Mouse (Mus musculus) forebrain, embryonic 11.5 days (tissue): ENCODE measurements around the gene Mctp2. TPM values are rescaled to one million over a fixed set of nuclear protein-coding genes. Genes with fewer than 3 reads are reported as not detected.

Source experiments
- ATAC-seq: fragments of 200-750 bp; cut with Nextera tagmentation; replicated peaks from 2 replicates; pipeline ENCODE4 v1.8.0; 2017; ENCODE audit warnings: moderate TSS enrichment; ENCODE audit not compliant: low FRiP score
- DNase-seq: peaks from one replicate; pipeline ENCODE4 v3.0.0-alpha.2; 2017; ENCODE audit warnings: low spot score
- H3K27ac ChIP-seq: fragments of 300-500 bp; sonication (generic); 2 replicates; pipeline ENCODE4 v1.5.1; 2014; ENCODE audit warnings: low read depth, low read length
- H3K27me3 ChIP-seq: fragments of 300-500 bp; sonication (generic); 2 replicates; pipeline ENCODE4 v1.6.1; 2014; ENCODE audit warnings: mild to moderate bottlenecking, low read length, mixed read lengths; ENCODE audit not compliant: control insufficient read depth, insufficient read depth
- H3K36me3 ChIP-seq: fragments of 300-500 bp; sonication (generic); 2 replicates; pipeline ENCODE4 v1.6.1; 2014; ENCODE audit warnings: mild to moderate bottlenecking, low read length, moderate library complexity, mixed read lengths; ENCODE audit not compliant: control insufficient read depth, insufficient read depth
- H3K4me1 ChIP-seq: fragments of 300-500 bp; sonication (generic); replicated peaks from 2 replicates; pipeline ENCODE4 v1.6.1; 2014; ENCODE audit warnings: low read length, mixed read lengths; ENCODE audit not compliant: control insufficient read depth, insufficient read depth
- H3K4me2 ChIP-seq: fragments of 300-500 bp; sonication (generic); 2 replicates; pipeline ENCODE4 v1.6.1; 2014; ENCODE audit warnings: low read depth, mild to moderate bottlenecking, low read length, moderate library complexity, mixed read lengths; ENCODE audit not compliant: severe bottlenecking
- H3K4me3 ChIP-seq: fragments of 300-500 bp; sonication (generic); 2 replicates; pipeline ENCODE4 v1.5.1; 2014; ENCODE audit warnings: low read depth, low read length
- H3K9ac ChIP-seq: fragments of 300-500 bp; sonication (generic); 2 replicates; pipeline ENCODE4 v1.6.1; 2014; ENCODE audit warnings: low read length
- H3K9me3 ChIP-seq: fragments of 300-500 bp; sonication (generic); 2 replicates; pipeline ENCODE4 v1.6.1; 2016; ENCODE audit warnings: low read length, mixed read lengths; ENCODE audit not compliant: control insufficient read depth
- WGBS: fragments of 180-500 bp; shearing (Covaris S2); extraction: QIAGEN DNeasy Blood & Tissue Kit; methylation state at CpG from one replicate; pipeline ENCODE4 v1.1.7; 2014; 5-methylcytosine and 5-hydroxymethylcytosine counted together
- polyA plus RNA-seq: library from polyadenylated mRNA; unstranded; fragments of >200 nt; fragmentation: Nextera tagmentation; extraction: Ambion mirVana; gene quantifications from 2 replicates; pipeline ENCODE4 v1.2.1, GENCODE M21; 2014

Gene Mctp2
- polyA plus RNA-seq: 0.08 and 0.09 TPM in 2 replicates

DNA sequence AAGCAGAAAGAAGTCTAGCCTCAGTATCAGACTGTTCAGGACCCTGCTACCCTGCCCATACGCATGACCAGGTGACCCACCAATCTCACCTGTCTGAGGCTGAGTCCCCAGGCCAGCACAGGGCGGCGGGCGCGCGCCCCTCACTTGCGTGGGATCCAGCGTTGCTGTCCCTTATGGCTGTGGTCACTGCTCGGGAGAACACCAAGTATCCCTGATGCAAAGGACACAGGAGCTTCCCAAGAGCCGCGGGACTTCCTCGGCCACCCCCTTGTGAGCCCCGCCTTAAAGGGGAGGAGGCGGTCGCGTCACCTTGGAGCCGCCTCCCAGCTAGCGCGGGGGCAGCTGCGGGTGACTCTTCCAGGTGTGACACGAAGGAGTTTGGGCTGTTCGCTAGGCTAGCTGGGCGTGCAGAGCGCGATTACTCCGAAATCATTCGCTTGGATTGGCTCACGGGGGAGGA is at the start of gene Mctp2:
Gene Mctp2 (minus strand): TSS at position 227 of the 460 bp plus-strand sequence.
- H3K27me3 ChIP-seq: peaks cover 4% of the 10 kb centered on the region; the same call in 1 of the 2 replicates
- 0 out of 2 replicates have a peak, but pooled peaks cover 2% of the 10 kb centered on the region for H3K4me1 ChIP-seq
- DNase-seq (peak; percentile 55), ATAC-seq (peak; percentile 69)
- no peaks in the 10 kb centered on the region for H3K9me3 ChIP-seq
- peak within 1 kb of the TSS; percentile 91 for H3K4me2 ChIP-seq
- H3K4me3 ChIP-seq: peak within 1 kb of the TSS; percentile 41
- no peaks in the 10 kb centered on the region for H3K36me3 ChIP-seq
- H3K27ac ChIP-seq: no peak within 1 kb of the TSS
- H3K9ac ChIP-seq: peak within 1 kb of the TSS; percentile 35
- WGBS: under 1% methylated on average over 28 of the region's 28 CpGs

DNA sequence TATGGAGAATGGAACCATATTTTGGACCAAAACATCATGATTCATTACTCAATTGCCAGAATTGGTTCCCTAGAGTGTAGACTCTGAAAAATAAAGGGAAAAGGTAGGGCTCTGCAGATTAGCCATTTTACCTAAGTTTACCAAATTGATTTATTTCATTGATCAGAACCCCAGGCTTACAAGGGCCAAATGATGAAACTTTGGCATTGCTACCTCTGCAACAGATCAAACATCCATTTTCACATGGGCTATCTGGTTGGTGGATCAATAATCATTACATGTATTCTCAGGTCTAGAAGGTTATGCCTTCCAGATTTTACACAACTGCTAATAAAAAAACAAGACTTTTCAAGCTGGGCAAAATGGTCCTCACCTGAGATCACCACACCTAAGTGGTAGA is 39.5 kb upstream of the Mctp2 start:
- no peaks in the 10 kb centered on the region for H3K36me3 ChIP-seq
- no peak overlapping the region for H3K4me3 ChIP-seq
- H3K9ac ChIP-seq: no peak overlapping the region
- H3K4me2 ChIP-seq: no peak overlapping the region
- H3K27me3 ChIP-seq: no peaks in the 10 kb centered on the region
- H3K27ac ChIP-seq: no peak overlapping the region
- no peaks in the 10 kb centered on the region for H3K9me3 ChIP-seq
- ATAC-seq (no peak), DNase-seq (no peak)
- no peaks in the 10 kb centered on the region for H3K4me1 ChIP-seq

DNA sequence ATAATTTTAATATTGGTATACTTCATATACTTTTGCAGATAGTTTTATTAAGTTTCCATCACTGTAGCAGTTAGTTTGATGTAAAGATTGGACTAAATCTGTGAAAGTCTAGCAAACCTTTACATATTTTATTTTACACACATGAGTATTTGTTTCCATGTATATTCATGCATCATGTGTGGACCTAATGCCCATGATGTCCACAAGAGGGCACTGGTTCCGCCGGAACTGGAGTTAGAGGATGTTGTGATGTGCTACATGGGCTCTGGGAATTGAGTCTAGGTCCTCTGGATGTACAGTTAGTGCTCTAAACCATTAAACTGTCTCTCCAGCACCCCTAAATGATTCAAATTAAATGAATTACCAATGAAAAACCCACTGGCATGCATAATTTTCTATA is 37.3 kb upstream of the Mctp2 start:
- no peaks in the 10 kb centered on the region for H3K27me3 ChIP-seq
- 73% methylated on average over 2 of the region's 2 CpGs for WGBS
- no peak overlapping the region for H3K27ac ChIP-seq
- DNase-seq (no peak), ATAC-seq (no peak)
- H3K36me3 ChIP-seq: no peaks in the 10 kb centered on the region
- H3K4me2 ChIP-seq: no peak overlapping the region
- no peak overlapping the region for H3K9ac ChIP-seq
- H3K4me1 ChIP-seq: no peaks in the 10 kb centered on the region
- no peaks in the 10 kb centered on the region for H3K9me3 ChIP-seq
- H3K4me3 ChIP-seq: no peak overlapping the region

DNA sequence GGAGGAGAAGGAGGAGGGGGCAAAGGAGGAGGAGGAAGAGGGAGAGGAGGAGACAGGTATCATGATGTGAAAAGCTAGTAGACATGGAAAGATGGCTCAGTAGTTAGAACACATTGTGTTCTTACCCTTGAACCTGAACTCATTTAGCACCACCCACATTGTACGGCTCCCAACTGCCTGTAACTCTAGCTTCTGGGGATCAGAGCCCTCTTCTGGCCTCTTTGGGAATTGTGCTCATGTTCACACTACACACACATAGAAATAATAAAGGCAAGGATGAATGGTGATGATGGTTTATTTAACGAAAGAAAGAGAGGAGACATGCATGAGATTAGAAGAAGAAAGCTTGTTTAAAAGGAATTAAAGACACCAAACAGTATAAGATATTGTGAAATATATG is 36.4 kb upstream of the Mctp2 start:
- Histone ChIP-seq H3K36me3 (no peaks in the 10 kb centered on the region), H3K4me1 (no peaks in the 10 kb centered on the region), H3K9ac (no peak overlapping the region), H3K27me3 (no peaks in the 10 kb centered on the region), H3K9me3 (no peaks in the 10 kb centered on the region), H3K4me3 (no peak overlapping the region), H3K4me2 (no peak overlapping the region), H3K27ac (no peak overlapping the region)
- WGBS: 62% methylated on average over 2 of the region's 2 CpGs
- ATAC-seq (no peak), DNase-seq (no peak)

DNA sequence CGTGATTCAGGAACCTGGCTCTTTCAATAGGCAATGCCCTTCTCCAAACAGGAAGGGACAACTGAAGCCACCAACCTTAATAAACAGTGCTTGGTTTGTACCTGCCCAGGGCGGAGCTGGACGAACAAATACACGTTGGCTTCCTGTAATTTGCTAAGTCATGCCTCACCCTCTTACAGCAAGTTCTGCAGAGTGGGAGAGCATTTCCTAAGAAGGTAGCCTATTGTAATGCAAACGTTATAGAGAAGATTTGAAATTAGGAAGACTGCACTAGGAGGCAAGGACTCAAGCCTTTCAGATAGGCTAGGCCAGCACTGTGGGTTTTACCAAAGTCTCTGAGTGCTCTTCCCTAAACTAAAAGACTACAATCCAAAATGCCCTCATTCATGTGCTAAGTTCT is 19.6 kb upstream of the Mctp2 start:
- Histone ChIP-seq H3K36me3 (no peaks in the 10 kb centered on the region), H3K27ac (no peak overlapping the region), H3K27me3 (no peaks in the 10 kb centered on the region), H3K4me3 (no peak overlapping the region), H3K9ac (no peak overlapping the region), H3K4me1 (no peaks in the 10 kb centered on the region), H3K9me3 (no peaks in the 10 kb centered on the region), H3K4me2 (no peak overlapping the region)
- ATAC-seq (no peak), DNase-seq (no peak)
- WGBS: 77% methylated on average over 5 of the region's 5 CpGs

DNA sequence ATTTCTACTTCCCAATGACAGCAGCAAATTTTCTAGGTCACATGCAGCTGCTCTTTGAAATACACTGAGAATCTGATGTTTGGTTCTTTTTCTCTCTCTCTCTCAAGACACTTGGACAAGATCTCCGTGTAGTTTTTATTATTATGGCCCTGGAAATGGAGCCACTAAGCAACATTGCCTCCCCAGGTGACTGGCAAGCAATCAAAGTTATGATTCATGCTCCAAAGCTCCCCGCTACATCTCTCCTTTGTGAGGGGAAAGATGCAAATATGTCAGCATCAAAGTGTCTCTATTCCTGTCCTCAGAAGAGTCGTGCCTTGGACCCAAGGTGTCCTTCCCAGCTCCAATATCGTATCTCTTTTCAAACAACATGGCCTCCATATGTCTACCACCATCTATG is 14.5 kb upstream of the Mctp2 start:
- Histone ChIP-seq H3K4me2 (no peak overlapping the region), H3K36me3 (no peaks in the 10 kb centered on the region), H3K4me3 (no peak overlapping the region), H3K9ac (no peak overlapping the region), H3K27ac (no peak overlapping the region), H3K27me3 (no peaks in the 10 kb centered on the region), H3K4me1 (no peaks in the 10 kb centered on the region), H3K9me3 (no peaks in the 10 kb centered on the region)
- WGBS: 80% methylated on average over 4 of the region's 4 CpGs
- ATAC-seq (no peak), DNase-seq (no peak)

DNA sequence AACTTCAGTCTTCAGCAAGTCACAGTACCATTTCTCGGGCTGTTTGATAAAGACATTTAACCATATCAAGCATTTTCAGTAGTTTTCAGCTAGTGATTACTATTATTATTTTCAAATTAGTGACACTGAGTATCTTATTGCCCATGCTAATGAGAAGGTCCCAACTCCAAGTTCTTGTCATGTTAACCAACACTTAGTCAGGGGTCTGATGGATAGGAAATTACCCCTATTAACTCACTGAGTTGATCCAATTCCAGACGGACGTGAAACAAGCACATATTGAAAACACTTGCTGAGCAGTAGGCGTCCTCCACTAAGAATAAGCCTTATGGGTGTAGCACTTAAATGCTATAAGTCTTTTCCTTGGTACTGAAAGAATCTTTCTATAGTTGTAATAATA is 14.0 kb upstream of the Mctp2 start:
- 88% methylated on average over 4 of the region's 4 CpGs for WGBS

DNA sequence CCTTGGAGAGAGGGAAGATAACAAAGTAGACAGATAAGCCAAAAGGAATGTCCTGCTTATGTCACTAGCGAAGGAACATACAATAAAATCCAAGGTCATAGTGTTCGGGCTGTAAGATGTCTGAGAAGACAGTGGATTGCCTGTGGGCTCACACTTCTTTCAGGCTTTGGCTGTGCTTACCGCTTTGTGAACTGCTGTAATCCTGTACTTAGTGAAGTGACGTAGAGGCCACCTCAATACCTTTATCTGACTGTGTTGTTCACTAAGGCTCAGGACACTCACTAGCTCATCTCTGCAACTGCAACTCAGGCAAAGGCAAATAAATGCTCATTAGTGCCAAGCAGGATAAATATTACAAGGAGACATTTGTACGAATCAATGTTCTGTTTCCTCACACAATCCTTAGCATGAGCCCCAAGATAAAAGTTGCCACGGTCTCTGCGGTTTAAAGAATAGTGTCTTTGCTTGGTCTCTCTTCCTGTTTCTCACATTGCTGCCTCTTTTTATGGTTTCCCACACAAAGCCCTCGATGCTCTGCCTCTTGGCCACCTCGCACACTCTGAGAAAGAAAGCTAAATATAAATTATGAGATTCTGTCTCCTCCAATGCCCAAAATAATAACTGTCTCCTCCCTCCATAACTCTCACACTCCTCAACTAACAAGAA is 8.1 kb upstream of the Mctp2 start:
- 86% methylated on average over 9 of the region's 9 CpGs for WGBS
- no peak overlapping the region for H3K4me3 ChIP-seq
- no peak overlapping the region for H3K9ac ChIP-seq

More for the DNA sequence above, 14.0 kb upstream of the Mctp2 start:
- no peak overlapping the region for H3K9ac ChIP-seq
- no peaks in the 10 kb centered on the region for H3K9me3 ChIP-seq
- H3K4me1 ChIP-seq: no peaks in the 10 kb centered on the region
- no peak for ATAC-seq
- no peaks in the 10 kb centered on the region for H3K27me3 ChIP-seq
- no peak overlapping the region for H3K27ac ChIP-seq
- H3K4me3 ChIP-seq: no peak overlapping the region
- no peak for DNase-seq
- H3K36me3 ChIP-seq: no peaks in the 10 kb centered on the region
- no peak overlapping the region for H3K4me2 ChIP-seq

DNA sequence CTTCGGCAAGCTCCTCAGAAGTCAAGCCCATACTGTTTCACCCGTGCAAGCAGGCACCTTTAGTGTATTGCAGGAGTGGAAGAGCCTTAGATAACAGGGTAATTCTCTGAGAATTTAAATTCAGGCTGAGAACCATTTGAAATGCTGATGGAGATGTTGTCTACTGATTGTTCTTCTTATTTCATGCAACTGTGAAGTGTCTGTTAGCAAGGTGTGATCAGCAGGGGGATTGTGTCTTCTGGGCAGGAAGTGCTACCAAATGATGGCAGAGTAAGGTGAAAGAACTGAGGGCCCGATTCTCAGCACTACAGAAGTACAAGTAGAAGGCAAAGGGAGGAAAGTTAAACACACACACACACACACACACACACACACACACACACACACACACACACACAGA is 7.5 kb upstream of the Mctp2 start:
- no peaks in the 10 kb centered on the region for H3K36me3 ChIP-seq
- H3K27me3 ChIP-seq: no peaks in the 10 kb centered on the region
- H3K4me2 ChIP-seq: no peak overlapping the region
- DNase-seq (no peak), ATAC-seq (no peak)
- no peak overlapping the region for H3K27ac ChIP-seq
- H3K4me3 ChIP-seq: no peak overlapping the region
- H3K4me1 ChIP-seq: no peaks in the 10 kb centered on the region
- no peaks in the 10 kb centered on the region for H3K9me3 ChIP-seq
- H3K9ac ChIP-seq: no peak overlapping the region
- 82% methylated on average over 3 of the region's 3 CpGs for WGBS

More for the DNA sequence above, 8.1 kb upstream of the Mctp2 start:
- ATAC-seq (no peak), DNase-seq (no peak)
- Histone ChIP-seq H3K27ac (no peak overlapping the region), H3K27me3 (no peaks in the 10 kb centered on the region), H3K4me2 (no peak overlapping the region), H3K9me3 (no peaks in the 10 kb centered on the region), H3K36me3 (no peaks in the 10 kb centered on the region), H3K4me1 (no peaks in the 10 kb centered on the region)
